Mouse (Mus musculus) testis, adult 2 months (tissue): ENCODE measurements at regions not wholly inside any gene's neighbourhood (a gene's known extent, or its start where the extent isn't known, plus 50 kb on each side); places are given as distances from the start of the nearest gene placed in this dataset.

Experiments used
- CTCF ChIP-seq: fragments of 200-500 bp; IDR thresholded peaks from 2 replicates; pipeline ENCODE4 v1.5.1; 2012; ENCODE audit warnings: low read depth, mild to moderate bottlenecking, inconsistent platforms, low read length, moderate library complexity; ENCODE audit not compliant: control insufficient read depth, insufficient read depth, insufficient replicate concordance
- POLR2A ChIP-seq: fragments of 200-500 bp; IDR thresholded peaks from 2 replicates; pipeline ENCODE4 v1.6.1; 2012; ENCODE audit warnings: low read depth, mild to moderate bottlenecking, inconsistent platforms, low read length, moderate library complexity; ENCODE audit not compliant: control insufficient read depth

DNA sequence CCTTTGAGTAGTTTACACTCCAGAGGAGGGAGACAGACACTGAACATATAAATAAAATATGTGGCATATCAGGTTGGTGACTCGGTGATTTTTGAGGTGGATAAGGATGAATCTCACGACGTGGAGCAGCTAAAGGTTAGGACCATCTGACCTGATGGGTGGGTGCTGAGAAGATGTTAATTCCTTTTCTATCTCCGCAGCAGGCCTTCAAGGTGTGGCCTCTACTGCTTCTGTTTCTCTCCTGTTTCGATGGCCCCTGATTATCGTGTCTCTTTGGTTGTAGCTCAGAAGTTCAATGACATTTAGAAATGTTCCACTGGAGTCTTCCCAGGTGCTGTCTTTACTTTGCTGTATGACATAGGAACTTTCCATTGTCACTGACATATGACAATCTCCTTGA, 91.3 kb upstream of the Zeb2 start:
- TF ChIP-seq CTCF (no peak), POLR2A (no peak)
